ENCODE assay signal across 11 mouse cellular contexts in the genomic region with DNA sequence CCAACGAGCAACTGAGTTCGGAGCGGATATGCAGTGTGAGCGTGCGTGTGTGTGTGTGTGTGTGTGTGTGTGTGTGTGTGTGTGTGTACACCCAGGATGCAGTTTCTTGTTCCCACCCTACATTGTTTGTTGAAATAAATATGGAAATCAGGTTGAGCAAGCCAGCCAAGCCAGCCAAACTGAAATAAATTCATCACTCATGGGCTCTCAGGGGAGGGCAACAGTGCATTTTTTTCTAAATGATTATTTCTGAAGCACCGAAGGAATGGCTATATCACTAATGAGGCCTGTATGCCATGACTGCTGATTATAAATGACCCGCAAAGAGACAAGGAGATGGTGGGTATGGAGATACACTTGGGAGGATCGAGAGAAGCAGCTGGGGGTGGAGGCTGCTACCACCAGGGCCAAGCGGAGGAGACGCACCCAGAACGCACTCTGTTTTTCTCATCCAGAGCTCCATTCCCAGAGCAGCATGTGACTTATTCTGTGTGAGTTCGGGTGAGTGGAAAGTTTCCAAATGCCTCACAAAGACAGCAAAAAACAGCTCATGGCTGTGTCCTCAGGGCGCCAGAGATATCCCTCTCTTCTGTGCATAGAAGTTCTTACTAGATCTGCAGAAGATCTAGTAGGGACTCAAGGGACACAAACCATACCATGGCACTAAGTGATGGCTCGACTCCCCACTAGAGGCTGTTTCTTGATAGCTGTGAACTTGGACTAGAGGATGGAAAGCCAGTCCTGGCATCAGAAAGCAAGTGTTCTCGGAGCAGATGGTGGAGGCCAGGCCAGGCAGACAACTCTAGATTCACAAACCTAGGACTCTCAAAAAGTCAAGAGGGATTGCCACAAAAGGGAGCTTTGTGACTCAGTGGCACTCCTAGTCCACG.
DNase-seq lines count a peak whose midpoint lies in the region; ATAC-seq and TF ChIP-seq lines count a peak whose summit lies in the region.
"Had no signal": no experiment of that assay in that cellular context is flagged by ENCODE, and none has a peak within 500 bp of the region (broad histone marks: within the 10 kb centered on the region; RNA-seq: fewer than 3 reads in every experiment).

No protein-coding gene starts in this region.

- no peaks in the 10 kb centered on the region for H3K36me3 ChIP-seq in hindbrain, embryonic 10.5 days
- no peaks in the 10 kb centered on the region for H3K36me3 ChIP-seq in midbrain, postnatal 0 days (ENCODE audit: insufficient read depth, low read length)
- no peaks in the 10 kb centered on the region for H3K36me3 ChIP-seq in kidney, embryonic 14.5 days (ENCODE audit: control insufficient read depth, insufficient read depth, low read length)
- H3K36me3 ChIP-seq: heart, embryonic 15.5 days had no signal

- WGBS in hindbrain, embryonic 10.5 days, result 85% methylated on average over 16 of the region's 16 CpGs
- WGBS in midbrain, postnatal 0 days, result 63% methylated on average over 16 of the region's 16 CpGs
- 89% methylated on average over 16 of the region's 16 CpGs for whole genome bisulfite sequencing in kidney, embryonic 14.5 days

- peaks cover 76% of the 10 kb centered on the region for H3K4me1 ChIP-seq in hindbrain, embryonic 10.5 days (replicated peaks)
- H3K4me1 ChIP-seq in midbrain, postnatal 0 days (ENCODE audit: insufficient read depth, low read length), result peaks cover 2% of the 10 kb centered on the region; the same call in 1 of the 2 replicates
- peaks cover 27% of the 10 kb centered on the region for H3K4me1 ChIP-seq in kidney, embryonic 14.5 days (ENCODE audit: control insufficient read depth, insufficient read depth, low read length)
- H3K4me1 ChIP-seq: heart, embryonic 15.5 days had no signal

- no peak overlapping the region for H3K4me3 ChIP-seq in layer of hippocampus, adult 2 months
- H3K4me3 ChIP-seq in hindbrain, embryonic 10.5 days, result no peak overlapping the region
- no peak overlapping the region for H3K4me3 ChIP-seq in midbrain, postnatal 0 days (ENCODE audit: low read depth, low read length)
- H3K4me3 ChIP-seq in kidney, embryonic 14.5 days (ENCODE audit: low read length), result no peak overlapping the region
- H3K4me3 ChIP-seq: heart, embryonic 15.5 days; myocyte had no signal

- peaks cover 55% of the 10 kb centered on the region for H3K27me3 ChIP-seq in hindbrain, embryonic 10.5 days (ENCODE audit: insufficient read depth, poor library complexity, severe bottlenecking)
- no peaks in the 10 kb centered on the region for H3K27me3 ChIP-seq in midbrain, postnatal 0 days (ENCODE audit: insufficient read depth, low read length)
- H3K27me3 ChIP-seq in kidney, embryonic 14.5 days (ENCODE audit: control insufficient read depth, insufficient read depth, low read length), result no peaks in the 10 kb centered on the region
- H3K27me3 ChIP-seq: heart, embryonic 15.5 days had no signal

- no peak overlapping the region for H3K4me2 ChIP-seq in midbrain, postnatal 0 days (ENCODE audit: low read depth, low read length, poor library complexity, severe bottlenecking)
- no peak overlapping the region for H3K4me2 ChIP-seq in kidney, embryonic 14.5 days (replicated peaks; ENCODE audit: low read depth, low read length)
- H3K4me2 ChIP-seq: heart, embryonic 15.5 days had no signal

- 0 out of 2 replicates have a peak, but pooled peaks have one; percentile 26 for ATAC-seq in midbrain, postnatal 0 days (ENCODE audit: low FRiP score)
- no peak for ATAC-seq in kidney, embryonic 14.5 days (ENCODE audit: low FRiP score, low TSS enrichment)

- H3K9ac ChIP-seq in midbrain, postnatal 0 days (replicated peaks; ENCODE audit: low read length, poor library complexity, severe bottlenecking), result no peak overlapping the region
- no peak overlapping the region for H3K9ac ChIP-seq in kidney, embryonic 14.5 days (ENCODE audit: low read depth, low read length)
- H3K9ac ChIP-seq: heart, embryonic 15.5 days had no signal

- H3K9me3 ChIP-seq in hindbrain, embryonic 10.5 days, result 0 out of 2 replicates have a peak, but pooled peaks cover 2% of the 10 kb centered on the region
- no peaks in the 10 kb centered on the region for H3K9me3 ChIP-seq in midbrain, postnatal 0 days (ENCODE audit: low read length)
- no peaks in the 10 kb centered on the region for H3K9me3 ChIP-seq in kidney, embryonic 14.5 days (ENCODE audit: control insufficient read depth, low read length)
- H3K9me3 ChIP-seq: heart, embryonic 15.5 days had no signal

- TF ChIP-seq CTCF in layer of hippocampus, adult 2 months (conservative IDR thresholded peaks at IDR 0.05), result no peak
- no peak for TF ChIP-seq CTCF in midbrain, postnatal 0 days (IDR thresholded peaks at IDR 0.05)

- H3K27ac ChIP-seq in layer of hippocampus, adult 2 months, result peak overlapping the region; percentile 77
- H3K27ac ChIP-seq in hindbrain, embryonic 10.5 days, result 0 out of 2 replicates have a peak overlapping the region, but pooled peaks have one; percentile 29
- H3K27ac ChIP-seq in midbrain, postnatal 0 days (ENCODE audit: low read depth, low read length), result peak overlapping the region; percentile 32; the same call in 1 of the 2 replicates
- no peak overlapping the region for H3K27ac ChIP-seq in kidney, embryonic 14.5 days (ENCODE audit: low read depth, low read length)
- H3K27ac ChIP-seq: heart, embryonic 15.5 days had no signal

- DNase-seq in layer of hippocampus, adult 2 months (ENCODE audit: low spot score in 2 of 2), result peak; percentile 33 to 36
- no peak for DNase-seq in layer of hippocampus, adult 9-10 months (ENCODE audit: low spot score)
- peak; percentile 45 to 52 for DNase-seq in cerebellum, postnatal 10 days
- DNase-seq in hindbrain, embryonic 10.5 days (ENCODE audit: low spot score), result no peak
- no peak for DNase-seq in midbrain, postnatal 0 days (ENCODE audit: low spot score)
- no peak for DNase-seq in ovary, postnatal 10 days (ENCODE audit: low spot score)
- no peak for DNase-seq in testis, postnatal 10 days (ENCODE audit: low spot score)
- DNase-seq: thymus, adult 18-20 months had no signal

Comparison
In these comparisons a context has a peak if more than half of its experiments do, and no peak if none do; other contexts are left out.
1. DNase-seq: peak in layer of hippocampus, adult 2 months (2 of 2) and cerebellum, postnatal 10 days (2 of 2); none in layer of hippocampus, adult 9-10 months (single experiment), hindbrain, embryonic 10.5 days (single experiment), midbrain, postnatal 0 days (single experiment), ovary, postnatal 10 days (single experiment) and testis, postnatal 10 days (single experiment).